Mouse (Mus musculus) stomach, embryonic 14.5 days (tissue): Measurements from ENCODE around the gene Olfr427. TPM values are rescaled to one million over a fixed set of nuclear protein-coding genes. Genes with fewer than 3 reads are reported as not detected.

ENCODE experiments used
- polyA plus RNA-seq: library from polyadenylated mRNA; unstranded; fragments of >200 nt; fragmentation: Nextera tagmentation; extraction: Ambion mirVana; gene quantifications from 2 replicates; pipeline ENCODE4 v1.2.1, GENCODE M21; 2014

The Olfr427 gene
- polyA plus RNA-seq, 1 experiment from 2014 or later: not detected

Other genes with a start within 250 kb of the Olfr427 start
- 0.43 and 0.80 TPM in 2 replicates for gene Ifi211, start 183.8 kb upstream of the Olfr427 start, polyA plus RNA-seq
- gene Mndal, start 154.4 kb upstream of the Olfr427 start, polyA plus RNA-seq: 1.9 and 2.5 TPM in 2 replicates
- gene Ifi203, start 154.2 kb upstream of the Olfr427 start, polyA plus RNA-seq: 1.1 and 2.2 TPM in 2 replicates
- 0.14 and 0.23 TPM in 2 replicates for gene Ifi202b, start 114.1 kb upstream of the Olfr427 start, polyA plus RNA-seq
- gene Ifi205, start 65.1 kb upstream of the Olfr427 start, polyA plus RNA-seq: 0.36 TPM in 1 of 2 replicates, not detected in the other
- gene Olfr433, start 56.2 kb upstream of the Olfr427 start, polyA plus RNA-seq: not detected in 2 replicates
- gene Olfr432, start 47.7 kb upstream of the Olfr427 start, polyA plus RNA-seq: not detected in 2 replicates
- not detected in 2 replicates for gene Olfr430, start 30.3 kb upstream of the Olfr427 start, polyA plus RNA-seq
- gene Olfr429, start 12.6 kb upstream of the Olfr427 start, polyA plus RNA-seq: not detected in 2 replicates
- gene Olfr231, start 24.3 kb downstream of the Olfr427 start, polyA plus RNA-seq: not detected in 2 replicates
- not detected in 2 replicates for gene Olfr424, start 34.6 kb downstream of the Olfr427 start, polyA plus RNA-seq
- not detected in 2 replicates for gene Olfr420, start 58.7 kb downstream of the Olfr427 start, polyA plus RNA-seq
- 0.27 and 0.38 TPM in 2 replicates for gene Spta1, start 75.9 kb downstream of the Olfr427 start, polyA plus RNA-seq
- not detected in 2 replicates for gene Olfr419, start 155.2 kb downstream of the Olfr427 start, polyA plus RNA-seq
- gene Mptx1, start 233.6 kb downstream of the Olfr427 start, polyA plus RNA-seq: not detected in 2 replicates